Mouse (Mus musculus) splenic B cell, adult 2 months (primary cell): Measurements from ENCODE around the gene Sbpl.
"Not testable (repeated sequence)": the region's sequence is repeated elsewhere in the genome, so short reads cannot be mapped to it uniquely, and the experiment has no call there.

Experiments
- DNase-seq: peaks from one replicate; pipeline ENCODE4 v3.0.0-alpha.2; 2011; ENCODE audit warnings: low read depth, low spot score
- H3K27me3 ChIP-seq: 2 replicates; pipeline ENCODE4 v1.6.1; 2012; ENCODE audit warnings: mild to moderate bottlenecking, low read length, moderate library complexity, mixed read lengths; ENCODE audit not compliant: control insufficient read depth, poor library complexity, insufficient read depth, severe bottlenecking
- H3K36me3 ChIP-seq: 2 replicates; pipeline ENCODE4 v1.6.1; 2012; ENCODE audit warnings: mild to moderate bottlenecking, low read length, moderate library complexity, mixed read lengths; ENCODE audit not compliant: control insufficient read depth, poor library complexity, insufficient read depth, severe bottlenecking

Sbpl gene

DNA sequence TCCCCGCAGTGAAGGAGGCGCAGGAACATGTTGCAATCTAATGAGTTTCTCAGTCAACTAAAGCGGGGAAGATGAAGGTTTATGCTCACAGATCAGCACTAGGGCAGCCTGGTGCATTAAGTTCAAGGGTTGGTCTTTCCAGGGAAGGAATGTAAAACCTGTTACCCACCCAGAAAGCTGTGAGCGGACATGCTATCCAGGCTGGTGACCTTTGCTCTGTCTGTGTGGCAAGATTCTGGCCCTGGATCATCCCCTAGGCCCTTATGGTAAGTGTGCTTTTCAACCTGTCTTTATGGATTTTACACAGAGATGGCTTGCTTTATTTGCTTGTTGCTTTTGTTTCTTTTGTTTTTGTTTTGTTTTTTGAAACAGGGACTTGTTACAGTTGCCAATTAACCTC, 21.6 kb upstream of the Sbpl start:
- no peak for DNase-seq
- Histone ChIP-seq H3K27me3 (no peaks in the 10 kb centered on the region; the same call in 1 of the 2 replicates), H3K36me3 (no peaks in the 10 kb centered on the region)

DNA sequence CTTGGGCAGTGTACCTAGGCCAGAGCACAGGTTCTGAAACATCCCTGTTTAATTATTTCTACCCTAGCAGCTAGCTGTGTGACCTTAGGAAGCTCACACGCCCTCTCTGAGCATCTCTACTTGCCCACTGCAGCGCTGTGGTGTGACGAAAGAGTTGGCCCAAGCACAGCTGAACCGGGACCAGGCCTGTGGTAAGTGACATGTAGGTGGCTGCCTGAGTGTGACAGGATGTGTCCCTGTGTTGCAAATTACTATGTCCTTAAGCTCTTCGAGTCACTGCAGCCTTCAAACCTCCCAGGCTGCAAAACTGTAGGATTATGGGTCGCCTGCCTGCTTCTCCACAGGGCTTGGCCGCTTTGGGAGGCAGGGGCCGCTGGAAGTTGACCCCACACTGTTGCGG, 16.2 kb upstream of the Sbpl start:
- Histone ChIP-seq H3K36me3 (no peaks in the 10 kb centered on the region), H3K27me3 (no peaks in the 10 kb centered on the region)
- no peak for DNase-seq

GRCm38 (mm10) chr17:23969231-23969630, 14.2 kb upstream of the Sbpl start:
- Histone ChIP-seq H3K27me3 (no peaks in the 10 kb centered on the region), H3K36me3 (no peaks in the 10 kb centered on the region)
- DNase-seq: peak; percentile 76

DNA sequence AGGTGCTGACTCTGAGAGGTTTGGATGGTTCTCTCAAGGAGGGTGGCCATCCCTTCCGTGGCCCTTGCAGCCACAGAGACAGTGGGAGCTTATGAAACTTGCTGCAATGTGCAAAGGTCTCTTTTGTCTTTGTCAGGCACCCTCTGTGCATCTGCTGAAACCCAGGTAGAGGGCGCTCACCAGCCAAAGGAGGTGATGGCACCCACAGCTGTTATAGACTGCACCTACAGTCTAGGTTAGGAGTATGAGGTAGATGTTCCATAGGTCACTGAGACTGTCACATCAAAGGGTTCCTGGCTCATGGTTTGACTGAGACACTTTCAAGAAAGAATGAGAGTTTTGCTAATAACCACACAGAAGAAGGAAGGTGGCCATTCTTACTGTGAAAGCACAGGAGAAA, 13.7 kb upstream of the Sbpl start:
- H3K27me3 ChIP-seq: no peaks in the 10 kb centered on the region
- no peaks in the 10 kb centered on the region for H3K36me3 ChIP-seq
- no peak for DNase-seq

DNA sequence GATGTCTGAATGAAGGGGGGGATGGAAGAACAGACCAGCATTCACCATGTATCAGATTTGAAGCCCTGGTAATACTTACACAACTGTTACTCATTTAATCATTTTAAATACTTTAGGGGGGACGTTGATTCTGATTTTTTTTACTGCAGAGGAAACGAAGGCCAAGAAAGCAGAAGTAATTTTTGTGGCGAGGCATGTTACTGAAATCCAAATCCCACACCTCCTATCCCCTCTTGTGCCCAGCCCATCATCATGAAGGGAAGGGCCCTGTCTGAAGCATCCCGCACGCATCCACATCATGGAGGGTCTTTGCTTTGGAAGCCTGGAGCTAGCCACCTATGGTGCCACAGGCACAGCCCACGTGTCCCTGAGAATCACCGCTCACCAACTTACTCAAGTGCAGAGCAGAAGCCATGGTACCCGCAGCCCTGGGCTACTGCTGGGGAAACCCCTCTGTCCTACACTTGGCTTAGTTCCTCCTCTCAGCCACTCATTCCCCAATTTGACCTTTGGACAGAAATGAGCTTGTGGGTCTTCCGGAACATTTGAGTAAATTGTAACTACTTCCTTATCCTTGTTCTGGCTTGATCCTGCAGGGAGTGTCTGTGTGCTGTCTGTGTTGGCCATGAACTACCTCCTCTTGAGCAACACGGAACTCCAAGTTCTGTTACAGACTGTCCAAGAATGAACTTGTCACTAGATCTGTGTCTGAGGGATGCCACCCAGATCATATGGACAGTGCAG, 11.8 kb upstream of the Sbpl start:
- H3K36me3 ChIP-seq: no peaks in the 10 kb centered on the region
- DNase-seq: peak; percentile 52
- no peaks in the 10 kb centered on the region for H3K27me3 ChIP-seq

- Histone ChIP-seq H3K27me3 (no peaks in the 10 kb centered on the region), H3K36me3 (no peaks in the 10 kb centered on the region)
- no peak for DNase-seq
Measured at GRCm38 (mm10) chr17:23965805-23966425, 10.8 kb upstream of the Sbpl start.

GRCm38 (mm10) chr17:23961573-23962122, 6.6 kb upstream of the Sbpl start:
- no peaks in the 10 kb centered on the region for H3K36me3 ChIP-seq
- no peak for DNase-seq
- H3K27me3 ChIP-seq: no peaks in the 10 kb centered on the region

DNA sequence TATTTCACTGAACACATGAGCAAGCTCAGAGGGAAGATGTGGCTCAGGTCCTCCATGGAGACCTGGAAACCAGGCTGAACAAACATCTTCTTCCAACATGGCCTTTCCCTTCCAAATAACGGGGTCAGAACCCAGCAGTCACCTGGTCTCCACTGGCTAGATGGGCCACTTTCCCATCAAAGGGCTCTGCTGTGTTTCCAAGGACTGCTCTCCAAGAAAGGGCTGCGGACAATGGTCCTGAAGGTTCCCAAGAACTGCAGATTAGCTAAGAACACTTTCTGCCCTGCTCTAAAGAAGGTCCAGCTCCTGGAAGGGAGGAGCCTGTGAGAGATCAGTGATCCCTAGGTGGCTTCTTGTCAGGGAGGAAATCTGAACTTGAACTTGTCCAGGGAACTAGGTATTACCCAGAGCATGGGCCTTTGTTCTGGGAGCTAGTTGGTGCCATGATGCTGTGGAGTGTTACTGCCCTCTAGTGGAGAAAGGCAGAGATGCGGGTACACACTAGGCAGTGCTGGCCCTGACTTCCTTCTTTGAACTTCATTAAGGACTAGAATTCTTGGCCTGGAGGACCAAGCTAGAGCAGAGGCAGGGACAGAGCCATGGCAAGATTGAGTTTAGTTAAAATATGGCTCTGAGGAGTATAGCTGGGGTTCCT, 5.1 kb upstream of the Sbpl start:
- Histone ChIP-seq H3K36me3 (no peaks in the 10 kb centered on the region), H3K27me3 (no peaks in the 10 kb centered on the region)
- peak; percentile 86 for DNase-seq

GRCm38 (mm10) chr17:23950828-23951227, 4.2 kb downstream of the Sbpl start:
- DNase-seq, H3K36me3 ChIP-seq, H3K27me3 ChIP-seq: not testable (repeated sequence)

GRCm38 (mm10) chr17:23949068-23949467, 6.0 kb downstream of the Sbpl start:
- no peaks in the 10 kb centered on the region for H3K36me3 ChIP-seq
- DNase-seq: no peak
- H3K27me3 ChIP-seq: no peaks in the 10 kb centered on the region

DNA sequence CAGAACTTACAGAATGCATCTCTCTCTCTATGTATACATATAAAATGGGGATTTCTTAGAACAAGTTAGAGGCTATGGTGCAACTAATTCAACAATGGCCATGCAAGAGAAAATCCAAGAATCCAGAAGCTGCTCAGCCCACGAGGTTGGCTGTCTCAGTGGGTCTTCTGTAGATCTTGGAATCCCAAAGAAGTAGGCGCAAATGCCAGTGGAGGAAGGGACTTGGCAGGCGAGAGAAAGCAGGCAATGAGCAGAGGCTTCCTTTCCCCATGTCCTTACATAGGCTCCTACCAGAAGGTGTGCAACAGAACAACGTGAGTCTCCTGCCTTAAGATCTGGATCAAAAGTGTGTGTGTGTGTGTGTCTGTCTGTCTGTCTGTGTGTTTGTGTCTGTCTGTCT, 7.6 kb downstream of the Sbpl start:
- not testable (repeated sequence) for H3K27me3 ChIP-seq, DNase-seq, H3K36me3 ChIP-seq

GRCm38 (mm10) chr17:23941372-23941771, 13.7 kb downstream of the Sbpl start, which contains the start of gene Sbp:
Sbp (plus strand) TSS chr17:23941672.
- no peak for DNase-seq
- no peaks in the 10 kb centered on the region for H3K27me3 ChIP-seq
- no peaks in the 10 kb centered on the region for H3K36me3 ChIP-seq

- Histone ChIP-seq H3K36me3 (no peaks in the 10 kb centered on the region), H3K27me3 (no peaks in the 10 kb centered on the region)
- DNase-seq: no peak
Measured at GRCm38 (mm10) chr17:23931157-23931556, 23.9 kb downstream of the Sbpl start.

- peak; percentile 38 for DNase-seq
- H3K27me3 ChIP-seq: no peaks in the 10 kb centered on the region
- no peaks in the 10 kb centered on the region for H3K36me3 ChIP-seq
Measured at GRCm38 (mm10) chr17:23925090-23925493, 30.0 kb downstream of the Sbpl start.

DNA sequence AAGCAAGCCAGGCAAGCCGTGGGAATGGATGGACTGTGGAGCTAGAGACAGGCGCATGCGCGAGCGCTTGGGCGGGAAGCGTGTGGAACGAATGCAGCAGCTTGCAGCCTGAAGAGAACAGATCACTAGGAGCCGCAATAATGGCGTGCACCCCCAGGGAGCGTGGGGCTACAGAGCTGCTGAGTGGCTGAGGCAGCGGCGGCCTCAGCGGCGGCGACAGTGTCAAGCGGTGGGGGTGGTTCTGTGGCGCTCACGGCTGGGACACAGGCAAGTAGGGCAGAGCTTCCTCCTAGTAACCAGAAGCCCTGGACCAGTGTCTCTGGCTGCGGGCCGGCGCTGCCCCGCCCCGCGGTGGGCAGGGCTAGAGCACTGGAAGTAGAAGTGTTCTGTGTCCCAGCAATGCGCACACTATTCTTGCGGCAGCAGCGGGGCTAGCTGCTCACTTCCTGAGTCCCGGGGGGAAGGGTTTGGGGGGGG, 30.5 kb downstream of the Sbpl start:
- Histone ChIP-seq H3K27me3 (no peaks in the 10 kb centered on the region), H3K36me3 (no peaks in the 10 kb centered on the region)
- DNase-seq: peak; percentile 87
